Comparison of ENCODE assay signal across 23 mouse cellular contexts in the genomic region with DNA sequence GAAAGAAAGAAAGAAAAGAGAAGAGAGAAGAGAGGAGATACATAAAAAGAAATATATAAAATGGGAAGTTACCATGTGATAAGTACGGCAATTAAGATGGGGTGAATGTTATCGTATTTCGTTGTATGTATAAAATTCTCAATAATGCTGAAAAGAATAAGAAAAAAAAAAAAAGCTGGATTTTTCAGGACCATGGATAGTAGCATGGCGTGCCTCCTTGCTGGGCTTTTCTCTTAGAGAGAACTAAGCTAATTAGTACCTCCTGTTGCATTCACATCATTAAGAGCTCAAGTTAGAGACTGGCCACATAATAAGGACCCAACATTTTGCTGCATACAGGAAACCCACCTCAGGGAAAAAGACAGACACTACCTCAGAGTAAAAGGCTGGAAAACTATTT.
DNase-seq lines count a peak whose midpoint lies in the region; ATAC-seq and TF ChIP-seq lines count a peak whose summit lies in the region.
"Had no signal": no experiment of that assay in that cellular context is flagged by ENCODE, and none has a peak within 500 bp of the region (broad histone marks: within the 10 kb centered on the region; RNA-seq: fewer than 3 reads in every experiment).

No protein-coding gene starts in this region.

- no peaks in the 10 kb centered on the region for H3K36me3 ChIP-seq in lung, embryonic 14.5 days (ENCODE audit: insufficient read depth)
- H3K36me3 ChIP-seq: embryonic facial prominence, embryonic 13.5 days; heart, embryonic 10.5 days; hindbrain, embryonic 12.5 days had no signal

- no peak for TF ChIP-seq CTCF in lung, embryonic 14.5 days (IDR thresholded peaks at IDR 0.05; ENCODE audit: low read depth)

- no peak for ATAC-seq in lung, embryonic 14.5 days (ENCODE audit: insufficient read depth)
- ATAC-seq in granulocyte monocyte progenitor cell, adult 5-6 weeks (replicated peaks; ENCODE audit: poor library complexity, severe bottlenecking): no peak
- ATAC-seq: CD4-positive, CD25-positive, alpha-beta regulatory T cell, adult 4 months; forebrain, embryonic 13.5 days; hindbrain, embryonic 16.5 days had no signal

- H3K9ac ChIP-seq in lung, embryonic 14.5 days: no peak overlapping the region
- H3K9ac ChIP-seq: embryonic facial prominence, embryonic 13.5 days; forebrain, embryonic 13.5 days; hindbrain, embryonic 12.5 days had no signal

- no peaks in the 10 kb centered on the region for H3K9me3 ChIP-seq in lung, embryonic 14.5 days (ENCODE audit: low read depth, low read length)
- H3K9me3 ChIP-seq: embryonic facial prominence, embryonic 13.5 days; forebrain, embryonic 13.5 days; heart, embryonic 10.5 days; hindbrain, embryonic 12.5 days had no signal

- no peaks in the 10 kb centered on the region for H3K4me1 ChIP-seq in lung, embryonic 14.5 days (ENCODE audit: insufficient read depth)
- H3K4me1 ChIP-seq: embryonic facial prominence, embryonic 13.5 days; forebrain, embryonic 13.5 days; heart, embryonic 10.5 days; hindbrain, embryonic 12.5 days had no signal

- H3K4me3 ChIP-seq in lung, embryonic 14.5 days (ENCODE audit: low read depth, low read length): no peak overlapping the region
- H3K4me3 ChIP-seq: embryonic facial prominence, embryonic 13.5 days; forebrain, embryonic 13.5 days; heart, embryonic 10.5 days; hindbrain, embryonic 12.5 days had no signal

- 71% methylated on average over 4 of the region's 4 CpGs for WGBS in lung, embryonic 14.5 days

- H3K27ac ChIP-seq in lung, embryonic 14.5 days (ENCODE audit: low read depth): no peak overlapping the region
- H3K27ac ChIP-seq: embryonic facial prominence, embryonic 13.5 days; forebrain, embryonic 13.5 days; heart, embryonic 10.5 days; hindbrain, embryonic 12.5 days had no signal

- no peaks in the 10 kb centered on the region for H3K27me3 ChIP-seq in lung, embryonic 14.5 days (ENCODE audit: insufficient read depth, low read length)
- H3K27me3 ChIP-seq: embryonic facial prominence, embryonic 13.5 days; forebrain, embryonic 13.5 days; hindbrain, embryonic 12.5 days had no signal

- no peak overlapping the region for H3K4me2 ChIP-seq in lung, embryonic 14.5 days
- H3K4me2 ChIP-seq: embryonic facial prominence, embryonic 13.5 days; forebrain, embryonic 13.5 days; hindbrain, embryonic 12.5 days had no signal

- DNase-seq in embryo, embryonic 10.5 days (ENCODE audit: low spot score): peak; percentile 1
- no peak for DNase-seq in embryo, embryonic 9.5 days (ENCODE audit: extremely low spot score)
- peak; percentile 54 for DNase-seq in lung, embryonic 14.5 days
- DNase-seq in lung, adult 18-20 months: no peak
- peak; percentile 1 for DNase-seq in R1 (ENCODE audit: low read depth, low spot score)
- DNase-seq in left cerebral cortex, adult 8-10 months (ENCODE audit: low spot score in 2 of 2): no peak
- DNase-seq: adrenal gland, postnatal 10 days; B cell, adult 2 months; cerebellum, adult 11 months; cerebellum, adult 8-10 months; cerebellum, postnatal 14 days; gastrocnemius, postnatal 36 days; heart, adult 18-20 months; heart, postnatal 10 days; heart, postnatal 4 days; kidney, adult 11 months had no signal

Comparison
In these comparisons a context has a peak if more than half of its experiments do, and no peak if none do; other contexts are left out.
1. DNase-seq: peak in embryo, embryonic 10.5 days (single experiment), lung, embryonic 14.5 days (single experiment) and R1 (single experiment); none in embryo, embryonic 9.5 days (single experiment), lung, adult 18-20 months (0 of 2) and left cerebral cortex, adult 8-10 months (0 of 2).